In the genomic region with DNA sequence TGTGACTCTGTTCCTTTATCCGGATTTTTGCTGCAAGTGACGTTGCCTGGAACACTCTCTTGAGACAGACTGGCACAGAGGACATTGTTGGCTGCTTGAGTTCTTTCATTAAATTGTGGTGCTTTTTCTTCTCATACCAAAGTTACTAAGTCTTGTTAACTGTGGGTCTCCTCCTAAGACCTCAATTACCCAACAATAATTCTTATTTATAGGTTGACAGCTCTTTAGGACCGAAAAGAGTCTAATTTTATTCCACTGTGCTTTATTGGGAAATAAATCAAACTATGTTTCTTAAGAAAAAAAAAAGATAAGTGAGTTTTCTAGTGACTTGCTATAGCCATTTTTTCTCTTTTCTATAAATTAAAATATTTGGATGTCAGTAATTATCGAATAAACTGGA, we compare ENCODE assay signal across 22 mouse cellular contexts.
"Had no signal": no experiment of that assay in that cellular context is flagged by ENCODE, and none has a peak within 500 bp of the region (broad histone marks: within the 10 kb centered on the region; RNA-seq: fewer than 3 reads in every experiment).

No protein-coding gene starts in this region.

- H3K27me3 ChIP-seq: heart, embryonic 12.5 days; hindbrain, embryonic 12.5 days; limb, embryonic 13.5 days; limb, embryonic 15.5 days; liver, embryonic 12.5 days had no signal

- H3K9ac ChIP-seq: heart, embryonic 12.5 days; hindbrain, embryonic 12.5 days; hindbrain, embryonic 14.5 days; limb, embryonic 13.5 days; limb, embryonic 15.5 days; liver, embryonic 12.5 days; liver, embryonic 14.5 days had no signal

- H3K4me3 ChIP-seq: gastrocnemius, adult 2 months; heart, embryonic 10.5 days; heart, embryonic 12.5 days; hindbrain, embryonic 10.5 days; hindbrain, embryonic 12.5 days; limb, embryonic 13.5 days; limb, embryonic 15.5 days; liver, embryonic 12.5 days had no signal

- ATAC-seq: hindbrain, embryonic 16.5 days; intestine, embryonic 16.5 days; liver, embryonic 12.5 days had no signal

- H3K27ac ChIP-seq: gastrocnemius, adult 2 months; heart, embryonic 10.5 days; hindbrain, embryonic 10.5 days; hindbrain, embryonic 12.5 days; hindbrain, embryonic 14.5 days; limb, embryonic 13.5 days; limb, embryonic 15.5 days; liver, embryonic 12.5 days; liver, embryonic 14.5 days had no signal

- H3K4me2 ChIP-seq: heart, embryonic 12.5 days; hindbrain, embryonic 12.5 days; hindbrain, embryonic 14.5 days; limb, embryonic 13.5 days; limb, embryonic 15.5 days; liver, embryonic 12.5 days had no signal

- H3K36me3 ChIP-seq: heart, embryonic 10.5 days; heart, embryonic 12.5 days; hindbrain, embryonic 10.5 days; hindbrain, embryonic 12.5 days; limb, embryonic 13.5 days; limb, embryonic 15.5 days; liver, embryonic 12.5 days had no signal

- H3K4me1 ChIP-seq: heart, embryonic 10.5 days; heart, embryonic 12.5 days; hindbrain, embryonic 10.5 days; hindbrain, embryonic 12.5 days; limb, embryonic 13.5 days; limb, embryonic 15.5 days; liver, embryonic 12.5 days had no signal

- DNase-seq: gastrocnemius, adult 2 months; gastrocnemius, postnatal 10 days; gastrocnemius, postnatal 25 days; heart, adult 18-20 months; heart, postnatal 10 days; heart, postnatal 4 days; kidney, adult 18-20 months; kidney, adult 8-10 months; layer of hippocampus, adult 9-11 months; layer of hippocampus, postnatal 36 days; left cerebral cortex, postnatal 4 days had no signal

- H3K9me3 ChIP-seq: heart, embryonic 10.5 days; heart, embryonic 12.5 days; hindbrain, embryonic 10.5 days; hindbrain, embryonic 12.5 days; limb, embryonic 13.5 days; limb, embryonic 15.5 days; liver, embryonic 12.5 days had no signal
